In the genomic region with DNA sequence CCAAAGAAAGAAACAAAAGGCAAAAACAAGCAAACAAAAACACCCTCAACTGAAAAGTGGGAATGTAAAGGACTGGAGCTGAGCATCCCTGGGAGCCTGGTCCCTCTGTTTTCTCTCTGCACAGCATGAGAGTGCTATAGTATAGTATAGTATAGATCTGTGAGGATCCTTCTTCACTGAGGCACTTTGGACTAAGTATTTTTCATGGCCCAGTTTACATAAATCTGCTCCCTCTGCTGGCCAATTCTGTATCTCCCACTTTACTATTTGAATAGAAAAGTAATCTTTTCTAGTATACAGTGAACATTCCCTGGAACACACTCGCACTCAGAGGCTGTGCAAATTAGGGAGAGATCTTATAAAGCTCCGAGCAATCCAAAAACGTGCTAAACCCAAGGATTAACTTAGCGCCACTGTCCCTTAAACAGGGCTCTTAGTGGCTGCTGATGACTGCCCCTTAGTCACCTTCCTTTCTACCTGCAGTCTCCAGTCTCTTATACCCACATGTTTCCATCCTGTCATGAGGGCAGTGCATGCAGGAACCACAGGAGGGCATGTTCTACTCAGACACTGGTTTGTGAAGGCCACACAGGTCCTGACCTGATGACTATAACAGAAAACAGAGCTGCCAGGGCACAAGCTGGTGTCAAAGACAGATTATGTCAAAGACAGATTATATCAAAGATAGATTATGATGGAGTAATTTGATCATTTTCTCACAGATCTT, we compare ENCODE assay signal across 12 mouse cellular contexts.
DNase-seq lines count a peak whose midpoint lies in the region; ATAC-seq lines count a peak whose summit lies in the region.
"Had no signal": no experiment of that assay in that cellular context is flagged by ENCODE, and none has a peak within 500 bp of the region (broad histone marks: within the 10 kb centered on the region; RNA-seq: fewer than 3 reads in every experiment).

No protein-coding gene starts in this region.

- H3K27ac ChIP-seq in forebrain, embryonic 15.5 days (replicated peaks) = no peak overlapping the region
- H3K27ac ChIP-seq: hindbrain, embryonic 15.5 days; neural tube, embryonic 13.5 days had no signal

- H3K4me3 ChIP-seq in forebrain, embryonic 15.5 days = no peak overlapping the region
- H3K4me3 ChIP-seq: hindbrain, embryonic 15.5 days; neural tube, embryonic 13.5 days had no signal

- H3K36me3 ChIP-seq in forebrain, embryonic 15.5 days = no peaks in the 10 kb centered on the region
- H3K36me3 ChIP-seq: hindbrain, embryonic 15.5 days; neural tube, embryonic 13.5 days had no signal

- intact Hi-C loops in left cerebral cortex, postnatal 4 days (cut with DNase I) = loop anchor here (5.0 kb wide), 1 partner anchor 36 kb away; no protein-coding TSS in a partner anchor

- WGBS in forebrain, embryonic 15.5 days = 81% methylated on average over 4 of the region's 4 CpGs

- H3K9me3 ChIP-seq in forebrain, embryonic 15.5 days = no peaks in the 10 kb centered on the region
- H3K9me3 ChIP-seq: hindbrain, embryonic 15.5 days; neural tube, embryonic 13.5 days had no signal

- H3K9ac ChIP-seq in forebrain, embryonic 15.5 days (replicated peaks) = no peak overlapping the region
- H3K9ac ChIP-seq: hindbrain, embryonic 15.5 days; neural tube, embryonic 13.5 days had no signal

- no peaks in the 10 kb centered on the region for H3K4me1 ChIP-seq in forebrain, embryonic 15.5 days
- H3K4me1 ChIP-seq: hindbrain, embryonic 15.5 days; neural tube, embryonic 13.5 days had no signal

- no peaks in the 10 kb centered on the region for H3K27me3 ChIP-seq in forebrain, embryonic 15.5 days
- H3K27me3 ChIP-seq: hindbrain, embryonic 15.5 days; neural tube, embryonic 13.5 days had no signal

- ATAC-seq in CD4-positive, CD25-positive, alpha-beta regulatory T cell, adult 4 months = peak; percentile 26
- peak; percentile 58 for ATAC-seq in forebrain, embryonic 15.5 days (replicated peaks)

- H3K4me2 ChIP-seq in forebrain, embryonic 15.5 days (replicated peaks) = no peak overlapping the region
- H3K4me2 ChIP-seq: hindbrain, embryonic 15.5 days; neural tube, embryonic 13.5 days had no signal

- DNase-seq in cerebellum, postnatal 14 days = peak; percentile 22 to 27
- DNase-seq in cerebellum, adult 18-20 months = no peak
- peak; percentile 8 to 23 for DNase-seq in left cerebral cortex, adult 18-20 months (ENCODE audit: low spot score in 2 of 2)
- DNase-seq in left cerebral cortex, postnatal 4 days = no peak
- no peak for DNase-seq in urinary bladder, postnatal 4 days (ENCODE audit: low spot score in 2 of 2)
- DNase-seq in kidney, postnatal 14 days = no peak
- DNase-seq: cerebellum, adult 2 months; liver had no signal

Comparison
In these comparisons a context has a peak if more than half of its experiments do, and no peak if none do; other contexts are left out.
1. DNase-seq: peak in cerebellum, postnatal 14 days (2 of 2) and left cerebral cortex, adult 18-20 months (2 of 2); none in cerebellum, adult 18-20 months (0 of 2), left cerebral cortex, postnatal 4 days (single experiment), urinary bladder, postnatal 4 days (0 of 2) and kidney, postnatal 14 days (single experiment).